13 mouse cellular contexts compared by ENCODE assay signal in the genomic region with DNA sequence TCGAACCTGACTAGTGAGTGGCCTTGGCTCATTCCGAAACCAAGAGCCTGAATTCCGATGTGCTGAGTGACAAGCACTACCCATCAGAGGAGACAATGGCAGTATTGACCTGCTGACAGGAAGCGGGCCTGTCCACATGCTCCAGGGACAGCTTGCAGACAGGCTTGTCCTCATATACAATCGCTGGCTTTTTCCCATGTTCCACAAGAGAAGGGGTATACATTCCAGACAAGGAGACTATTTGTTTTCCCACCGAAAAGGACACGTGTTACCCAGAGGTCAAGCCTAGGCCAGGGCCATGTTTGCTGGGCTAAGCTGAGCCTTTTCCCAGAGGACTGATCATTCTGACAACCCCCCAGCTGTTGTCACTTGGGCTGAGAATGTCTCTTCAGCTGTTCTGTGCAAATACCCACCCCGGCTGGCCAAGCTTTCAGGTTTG.
DNase-seq lines count a peak whose midpoint lies in the region; ATAC-seq and TF ChIP-seq lines count a peak whose summit lies in the region.
"Had no signal": no experiment of that assay in that cellular context is flagged by ENCODE, and none has a peak within 500 bp of the region (broad histone marks: within the 10 kb centered on the region; RNA-seq: fewer than 3 reads in every experiment).

No protein-coding gene starts in this region.

- ATAC-seq in heart, embryonic 13.5 days (ENCODE audit: extremely low read depth, insufficient number of reproducible peaks, low FRiP score, low TSS enrichment) = no peak
- peak; percentile 92 for ATAC-seq in midbrain, embryonic 11.5 days (ENCODE audit: low FRiP score)
- ATAC-seq in midbrain, embryonic 15.5 days (replicated peaks) = no peak
- peak; percentile 38; the same call in 1 of the 2 replicates for ATAC-seq in hindbrain, embryonic 15.5 days (ENCODE audit: low FRiP score, low read depth)
- ATAC-seq in stomach, postnatal 0 days (ENCODE audit: low FRiP score, low TSS enrichment) = peak; percentile 38

- no peak overlapping the region for H3K9ac ChIP-seq in heart, embryonic 13.5 days
- no peak overlapping the region for H3K9ac ChIP-seq in midbrain, embryonic 11.5 days (ENCODE audit: low read length)
- no peak overlapping the region for H3K9ac ChIP-seq in midbrain, embryonic 15.5 days
- no peak overlapping the region for H3K9ac ChIP-seq in hindbrain, embryonic 15.5 days
- no peak overlapping the region for H3K9ac ChIP-seq in stomach, postnatal 0 days (ENCODE audit: low read length)
- H3K9ac ChIP-seq: liver, embryonic 13.5 days; stomach, embryonic 15.5 days had no signal

- no peak for TF ChIP-seq CTCF in stomach, postnatal 0 days (IDR thresholded peaks at IDR 0.05; ENCODE audit: low read depth)

- no peaks in the 10 kb centered on the region for H3K9me3 ChIP-seq in heart, embryonic 13.5 days
- H3K9me3 ChIP-seq in midbrain, embryonic 11.5 days (ENCODE audit: control insufficient read depth, low read length) = no peaks in the 10 kb centered on the region
- H3K9me3 ChIP-seq in midbrain, embryonic 15.5 days = no peaks in the 10 kb centered on the region
- H3K9me3 ChIP-seq in hindbrain, embryonic 15.5 days = no peaks in the 10 kb centered on the region
- no peaks in the 10 kb centered on the region for H3K9me3 ChIP-seq in stomach, postnatal 0 days (ENCODE audit: control insufficient read depth, low read length)
- H3K9me3 ChIP-seq: liver, embryonic 13.5 days; stomach, embryonic 15.5 days had no signal

- H3K36me3 ChIP-seq in heart, embryonic 13.5 days = no peaks in the 10 kb centered on the region
- no peaks in the 10 kb centered on the region for H3K36me3 ChIP-seq in midbrain, embryonic 11.5 days (ENCODE audit: control insufficient read depth, insufficient read depth, low read length)
- H3K36me3 ChIP-seq in midbrain, embryonic 15.5 days (replicated peaks) = no peaks in the 10 kb centered on the region
- no peaks in the 10 kb centered on the region for H3K36me3 ChIP-seq in hindbrain, embryonic 15.5 days
- no peaks in the 10 kb centered on the region for H3K36me3 ChIP-seq in stomach, postnatal 0 days (ENCODE audit: control insufficient read depth, insufficient read depth, low read length)
- H3K36me3 ChIP-seq: liver, embryonic 13.5 days; stomach, embryonic 15.5 days had no signal

- WGBS in heart, embryonic 13.5 days = 23% methylated on average over 8 of the region's 8 CpGs
- WGBS in midbrain, embryonic 11.5 days = 56% methylated on average over 8 of the region's 8 CpGs
- 64% methylated on average over 8 of the region's 8 CpGs for WGBS in midbrain, embryonic 15.5 days
- WGBS in hindbrain, embryonic 15.5 days = 41% methylated on average over 8 of the region's 8 CpGs
- WGBS in stomach, postnatal 0 days = 38% methylated on average over 8 of the region's 8 CpGs

- H3K4me3 ChIP-seq in heart, embryonic 13.5 days = no peak overlapping the region
- no peak overlapping the region for H3K4me3 ChIP-seq in midbrain, embryonic 11.5 days (ENCODE audit: low read depth, low read length)
- H3K4me3 ChIP-seq in midbrain, embryonic 15.5 days = no peak overlapping the region
- H3K4me3 ChIP-seq in hindbrain, embryonic 15.5 days = no peak overlapping the region
- H3K4me3 ChIP-seq in stomach, postnatal 0 days (ENCODE audit: low read depth, low read length) = no peak overlapping the region
- H3K4me3 ChIP-seq: liver, embryonic 13.5 days; stomach, embryonic 15.5 days had no signal

- H3K4me2 ChIP-seq in heart, embryonic 13.5 days = no peak overlapping the region; the same call in 1 of the 2 replicates
- no peak overlapping the region for H3K4me2 ChIP-seq in midbrain, embryonic 11.5 days
- no peak overlapping the region for H3K4me2 ChIP-seq in midbrain, embryonic 15.5 days
- no peak overlapping the region for H3K4me2 ChIP-seq in hindbrain, embryonic 15.5 days
- no peak overlapping the region for H3K4me2 ChIP-seq in stomach, postnatal 0 days (replicated peaks; ENCODE audit: low read depth)
- H3K4me2 ChIP-seq: liver, embryonic 13.5 days; stomach, embryonic 15.5 days had no signal

- peaks cover 27% of the 10 kb centered on the region for H3K4me1 ChIP-seq in heart, embryonic 13.5 days
- H3K4me1 ChIP-seq in midbrain, embryonic 11.5 days (ENCODE audit: control insufficient read depth, insufficient read depth, low read length) = no peaks in the 10 kb centered on the region; the same call in 1 of the 2 replicates
- H3K4me1 ChIP-seq in midbrain, embryonic 15.5 days = no peaks in the 10 kb centered on the region
- H3K4me1 ChIP-seq in hindbrain, embryonic 15.5 days (replicated peaks) = 0 out of 2 replicates have a peak, but pooled peaks cover 7% of the 10 kb centered on the region
- H3K4me1 ChIP-seq in stomach, postnatal 0 days (replicated peaks; ENCODE audit: control insufficient read depth, insufficient read depth) = no peaks in the 10 kb centered on the region; the same call in 1 of the 2 replicates
- H3K4me1 ChIP-seq: liver, embryonic 13.5 days; stomach, embryonic 15.5 days had no signal

- no peak for TF ChIP-seq EP300 in stomach, postnatal 0 days (optimal IDR thresholded peaks at IDR 0.05)

- no peak for DNase-seq in heart, adult 18-20 months
- no peak for DNase-seq in midbrain, embryonic 11.5 days (ENCODE audit: low spot score, missing footprints)
- peak; percentile 31 for DNase-seq in stomach, postnatal 0 days (ENCODE audit: low spot score)
- DNase-seq in adrenal gland, adult (ENCODE audit: inconsistent age in 2 of 2, low spot score in 1 of 2) = no peak
- no peak for DNase-seq in spleen, adult 12 weeks (ENCODE audit: low spot score)
- DNase-seq: cerebellum, adult 11 months; gastrocnemius, postnatal 36 days; kidney, postnatal 10 days; liver, embryonic 13.5 days had no signal

- peak overlapping the region; percentile 0 for H3K27ac ChIP-seq in heart, embryonic 13.5 days (replicated peaks)
- H3K27ac ChIP-seq in midbrain, embryonic 11.5 days (ENCODE audit: low read depth, low read length) = no peak overlapping the region
- no peak overlapping the region for H3K27ac ChIP-seq in midbrain, embryonic 15.5 days
- H3K27ac ChIP-seq in hindbrain, embryonic 15.5 days (replicated peaks) = no peak overlapping the region
- peak overlapping the region; percentile 40; the same call in 1 of the 2 replicates for H3K27ac ChIP-seq in stomach, postnatal 0 days (replicated peaks)
- H3K27ac ChIP-seq: liver, embryonic 13.5 days; stomach, embryonic 15.5 days had no signal

- H3K27me3 ChIP-seq in heart, embryonic 13.5 days (replicated peaks) = no peaks in the 10 kb centered on the region
- no peaks in the 10 kb centered on the region for H3K27me3 ChIP-seq in midbrain, embryonic 11.5 days (ENCODE audit: control insufficient read depth, insufficient read depth, low read length)
- no peaks in the 10 kb centered on the region for H3K27me3 ChIP-seq in midbrain, embryonic 15.5 days (replicated peaks)
- H3K27me3 ChIP-seq in hindbrain, embryonic 15.5 days = no peaks in the 10 kb centered on the region
- no peaks in the 10 kb centered on the region for H3K27me3 ChIP-seq in stomach, postnatal 0 days (ENCODE audit: control insufficient read depth, insufficient read depth, low read length)
- H3K27me3 ChIP-seq: liver, embryonic 13.5 days; stomach, embryonic 15.5 days had no signal

Comparison
In these comparisons a context has a peak if more than half of its experiments do, and no peak if none do; other contexts are left out.
1. ATAC-seq: peak in midbrain, embryonic 11.5 days (single experiment), hindbrain, embryonic 15.5 days (single experiment) and stomach, postnatal 0 days (single experiment); none in heart, embryonic 13.5 days (single experiment) and midbrain, embryonic 15.5 days (single experiment).
2. H3K27ac ChIP-seq: peak in heart, embryonic 13.5 days (single experiment) and stomach, postnatal 0 days (single experiment); none in midbrain, embryonic 11.5 days (single experiment), midbrain, embryonic 15.5 days (single experiment) and hindbrain, embryonic 15.5 days (single experiment).